Mouse (Mus musculus) neural tube, embryonic 15.5 days (tissue): ENCODE data around the gene Mpzl3. TPM values are rescaled to one million over a fixed set of nuclear protein-coding genes. Genes with fewer than 3 reads are reported as not detected.
A peak's percentile ranks its signal among the peaks of the same experiment; 100 is the strongest.

Experiments
- ATAC-seq: fragments of 200-750 bp; cut with Nextera tagmentation; 2 replicates; pipeline ENCODE4 v1.8.0; 2017; ENCODE audit warnings: mild to moderate bottlenecking, moderate TSS enrichment, moderate library complexity; ENCODE audit not compliant: low FRiP score
- H3K27ac ChIP-seq: fragments of 300-500 bp; sonication (generic); replicated peaks from 2 replicates; pipeline ENCODE4 v1.5.1; 2015; ENCODE audit warnings: mild to moderate bottlenecking, inconsistent platforms
- H3K27me3 ChIP-seq: fragments of 300-500 bp; sonication (generic); replicated peaks from 2 replicates; pipeline ENCODE4 v1.6.1; 2015; ENCODE audit warnings: inconsistent platforms
- H3K36me3 ChIP-seq: fragments of 300-500 bp; sonication (generic); 2 replicates; pipeline ENCODE4 v1.6.1; 2015; ENCODE audit warnings: inconsistent platforms
- H3K4me1 ChIP-seq: fragments of 300-500 bp; sonication (generic); 2 replicates; pipeline ENCODE4 v1.6.1; 2015; ENCODE audit warnings: inconsistent platforms
- H3K4me2 ChIP-seq: fragments of 300-500 bp; sonication (generic); 2 replicates; pipeline ENCODE4 v1.6.1; 2015; ENCODE audit warnings: inconsistent platforms, mild to moderate bottlenecking, moderate library complexity
- H3K4me3 ChIP-seq: fragments of 300-500 bp; sonication (generic); replicated peaks from 2 replicates; pipeline ENCODE4 v1.5.1; 2015; ENCODE audit warnings: mild to moderate bottlenecking, inconsistent platforms
- H3K9ac ChIP-seq: fragments of 300-500 bp; sonication (generic); replicated peaks from 2 replicates; pipeline ENCODE4 v1.6.1; 2015; ENCODE audit warnings: mild to moderate bottlenecking, inconsistent platforms
- H3K9me3 ChIP-seq: fragments of 300-500 bp; sonication (generic); replicated peaks from 2 replicates; pipeline ENCODE4 v1.6.1; 2016; ENCODE audit warnings: inconsistent platforms
- whole genome bisulfite sequencing: fragments of 180-500 bp; shearing (Covaris S2); methylation state at CpG from one replicate; pipeline ENCODE4 v1.1.7; 2015; ENCODE audit warnings: mixed read lengths; 5-methylcytosine and 5-hydroxymethylcytosine counted together
- polyA plus RNA-seq: library from polyadenylated mRNA; unstranded; fragments of >200 nt; fragmentation: Nextera tagmentation; extraction: Ambion mirVana; gene quantifications from 2 replicates; pipeline ENCODE4 v1.2.1, GENCODE M21; 2015

The Mpzl3 gene
- polyA plus RNA-seq: 1.00 and 2.0 TPM in 2 replicates

DNA sequence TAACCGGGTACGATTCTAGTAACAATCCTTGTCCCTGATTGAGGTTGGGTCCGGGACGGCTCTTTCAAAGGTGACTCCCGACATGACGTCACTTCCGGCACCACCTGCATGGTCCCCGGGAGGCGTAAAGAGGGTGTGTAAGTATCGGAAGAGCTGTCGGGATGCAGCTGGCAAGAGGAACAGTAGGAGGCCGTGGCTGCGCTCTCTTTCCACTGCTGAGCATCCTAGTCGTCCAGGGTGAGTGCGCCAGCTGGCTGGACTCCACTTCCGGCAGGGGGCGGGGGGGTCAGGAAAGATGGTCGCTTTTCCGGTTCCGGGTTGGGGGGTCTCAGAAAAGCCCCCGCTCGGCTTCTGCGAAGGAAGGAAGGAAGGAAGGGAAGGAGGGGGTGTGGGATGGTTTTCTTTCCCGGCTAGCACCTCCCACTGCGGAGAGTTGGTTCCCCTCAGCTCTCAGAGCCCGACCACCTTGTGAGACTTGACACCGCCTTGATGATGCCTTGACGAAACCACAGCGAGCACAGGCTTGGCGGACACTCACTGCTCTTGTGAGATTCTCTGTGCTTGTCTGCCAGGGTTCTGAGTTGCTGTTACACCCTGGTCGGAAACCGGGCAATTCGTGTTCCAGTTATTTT, at the start of gene Mpzl3:
Gene Mpzl3, plus strand, starts transcription at position 105 of the 632 bp plus-strand sequence.
- Histone ChIP-seq H3K4me3 (peak within 1 kb of the TSS; percentile 68), H3K4me1 (peaks cover 7% of the 10 kb centered on the region; the same call in 1 of the 2 replicates), H3K27me3 (peaks cover 47% of the 10 kb centered on the region), H3K36me3 (no peaks in the 10 kb centered on the region), H3K4me2 (peak within 1 kb of the TSS; percentile 78), H3K27ac (peak within 1 kb of the TSS; percentile 100), H3K9me3 (no peaks in the 10 kb centered on the region), H3K9ac (peak within 1 kb of the TSS; percentile 63)
- WGBS: under 1% methylated on average over 33 of the region's 33 CpGs
- ATAC-seq: peak; percentile 99

DNA sequence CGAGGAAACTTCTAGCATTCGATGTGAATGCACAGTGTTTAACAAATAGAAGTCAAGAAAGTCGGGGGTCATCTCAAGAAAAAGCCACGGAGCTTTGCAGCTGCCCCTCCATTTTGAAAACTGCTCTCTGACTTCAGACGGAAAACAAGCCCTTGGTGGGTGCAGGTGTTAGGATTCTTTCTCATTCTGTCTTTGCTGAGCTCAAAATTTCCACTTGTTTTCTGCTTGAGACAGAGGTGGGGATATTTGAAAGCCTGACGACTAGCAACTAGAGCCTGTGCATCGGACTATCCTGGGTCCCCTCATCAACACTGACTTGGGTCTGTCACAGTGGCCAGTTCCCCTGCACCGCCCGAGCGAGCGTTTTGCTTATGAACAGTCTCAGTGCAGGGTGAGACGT, 47.6 kb upstream of the Mpzl3 start:
- no peaks in the 10 kb centered on the region for H3K9me3 ChIP-seq
- 80% methylated on average over 12 of the region's 12 CpGs for WGBS
- no peak overlapping the region for H3K4me2 ChIP-seq
- no peak for ATAC-seq
- no peaks in the 10 kb centered on the region for H3K4me1 ChIP-seq
- H3K36me3 ChIP-seq: no peaks in the 10 kb centered on the region
- no peak overlapping the region for H3K9ac ChIP-seq
- H3K27ac ChIP-seq: no peak overlapping the region
- H3K27me3 ChIP-seq: no peaks in the 10 kb centered on the region
- no peak overlapping the region for H3K4me3 ChIP-seq

DNA sequence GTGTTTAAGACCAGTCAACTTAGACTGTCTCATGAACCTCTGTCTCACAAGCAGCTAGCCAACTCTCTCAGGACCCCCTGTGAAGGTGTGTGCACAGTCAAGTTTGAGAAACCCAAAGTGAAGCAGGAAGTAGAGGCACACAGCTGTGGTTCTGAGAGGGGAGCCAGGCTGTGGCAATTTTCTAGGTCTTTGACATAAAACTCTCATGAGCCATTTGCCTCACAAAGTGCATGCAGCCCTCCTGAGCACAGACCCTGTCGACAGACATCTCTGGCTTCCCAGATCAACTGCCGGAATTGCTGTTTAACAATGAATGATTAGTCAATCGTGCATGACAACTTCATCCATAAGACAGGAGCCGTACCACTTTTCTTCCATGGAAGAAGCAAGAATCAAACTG, 46.6 kb upstream of the Mpzl3 start:
- no peaks in the 10 kb centered on the region for H3K36me3 ChIP-seq
- ATAC-seq: no peak
- WGBS: 82% methylated on average over 4 of the region's 4 CpGs
- H3K27ac ChIP-seq: no peak overlapping the region
- H3K9me3 ChIP-seq: no peaks in the 10 kb centered on the region
- H3K27me3 ChIP-seq: no peaks in the 10 kb centered on the region
- no peak overlapping the region for H3K4me2 ChIP-seq
- H3K9ac ChIP-seq: no peak overlapping the region
- no peaks in the 10 kb centered on the region for H3K4me1 ChIP-seq
- no peak overlapping the region for H3K4me3 ChIP-seq

DNA sequence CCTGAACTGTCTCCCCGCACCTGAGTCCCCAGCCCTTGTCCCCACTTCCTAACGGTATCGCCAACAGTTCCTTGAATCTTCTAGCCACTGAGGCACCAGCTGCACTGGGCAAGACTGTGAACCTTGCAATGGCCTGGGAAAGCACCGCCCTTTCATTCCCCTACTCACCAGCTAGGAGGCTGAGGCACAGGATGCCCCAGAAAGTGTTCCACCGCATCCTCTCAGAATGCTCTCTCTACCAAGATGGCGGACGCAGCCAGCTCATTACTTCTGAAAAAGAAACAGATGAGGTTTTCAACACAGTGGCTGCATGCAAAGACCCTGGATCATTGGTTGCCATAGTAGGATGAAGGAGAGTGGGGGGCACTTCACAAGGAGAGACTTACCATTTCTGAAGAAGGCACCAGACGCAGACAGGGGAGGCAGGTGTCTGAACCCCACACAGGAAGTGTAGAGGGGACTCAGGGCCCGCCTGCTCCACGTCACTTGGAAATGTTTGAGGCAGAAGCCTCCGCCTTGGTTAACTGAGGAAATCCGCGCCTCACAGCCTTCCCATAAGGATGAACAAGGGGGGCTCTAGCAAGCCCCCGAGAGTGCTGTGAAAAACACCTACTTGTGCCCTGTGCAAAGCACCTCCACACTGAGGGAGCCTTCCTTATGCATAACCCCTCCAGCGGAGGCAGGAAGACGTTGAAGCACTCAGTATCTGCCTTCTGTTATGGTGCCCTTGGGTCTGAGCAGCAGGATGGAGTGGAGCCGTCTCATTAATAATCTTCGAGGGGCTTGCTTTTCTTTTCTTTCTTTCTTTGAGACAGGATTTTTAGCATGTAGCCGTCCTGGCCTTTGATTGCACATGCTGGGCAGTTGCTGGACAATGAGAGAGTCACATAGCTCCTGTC, 45.6 kb upstream of the Mpzl3 start, which contains the start of gene Cd3e:
Gene Cd3e, minus strand, starts transcription at position 448 of the 899 bp plus-strand sequence.
- Histone ChIP-seq H3K4me1 (no peaks in the 10 kb centered on the region), H3K36me3 (no peaks in the 10 kb centered on the region), H3K27ac (no peak within 1 kb of the TSS), H3K4me3 (no peak within 1 kb of the TSS), H3K27me3 (no peaks in the 10 kb centered on the region), H3K4me2 (no peak within 1 kb of the TSS), H3K9me3 (no peaks in the 10 kb centered on the region), H3K9ac (no peak within 1 kb of the TSS)
- 81% methylated on average over 19 of the region's 19 CpGs for WGBS
- ATAC-seq: no peak

DNA sequence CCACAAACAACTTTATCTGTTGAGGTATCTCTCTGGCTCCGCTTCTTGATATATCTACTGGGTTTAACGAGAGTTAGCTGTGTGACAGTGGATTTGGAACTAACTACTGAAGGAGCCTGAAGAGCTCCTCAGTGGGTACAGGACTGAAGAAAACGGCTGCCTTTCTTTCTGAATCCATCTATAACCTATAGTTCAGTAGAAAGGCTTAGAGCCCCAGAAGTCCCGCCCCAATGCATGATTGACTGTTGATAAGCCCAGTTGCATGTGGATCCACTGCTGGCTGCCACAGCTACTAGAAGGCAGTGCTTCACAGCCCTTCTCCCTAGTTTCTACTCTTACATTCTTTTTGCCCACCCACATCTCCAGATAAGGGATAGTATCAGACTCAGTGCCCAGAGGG, 44.5 kb upstream of the Mpzl3 start:
- H3K9me3 ChIP-seq: no peaks in the 10 kb centered on the region
- no peaks in the 10 kb centered on the region for H3K27me3 ChIP-seq
- H3K36me3 ChIP-seq: no peaks in the 10 kb centered on the region
- H3K9ac ChIP-seq: no peak overlapping the region
- no peak for ATAC-seq
- H3K4me2 ChIP-seq: no peak overlapping the region
- no peak overlapping the region for H3K27ac ChIP-seq
- 80% methylated on average over 4 of the region's 4 CpGs for whole genome bisulfite sequencing
- no peak overlapping the region for H3K4me3 ChIP-seq
- H3K4me1 ChIP-seq: no peaks in the 10 kb centered on the region

DNA sequence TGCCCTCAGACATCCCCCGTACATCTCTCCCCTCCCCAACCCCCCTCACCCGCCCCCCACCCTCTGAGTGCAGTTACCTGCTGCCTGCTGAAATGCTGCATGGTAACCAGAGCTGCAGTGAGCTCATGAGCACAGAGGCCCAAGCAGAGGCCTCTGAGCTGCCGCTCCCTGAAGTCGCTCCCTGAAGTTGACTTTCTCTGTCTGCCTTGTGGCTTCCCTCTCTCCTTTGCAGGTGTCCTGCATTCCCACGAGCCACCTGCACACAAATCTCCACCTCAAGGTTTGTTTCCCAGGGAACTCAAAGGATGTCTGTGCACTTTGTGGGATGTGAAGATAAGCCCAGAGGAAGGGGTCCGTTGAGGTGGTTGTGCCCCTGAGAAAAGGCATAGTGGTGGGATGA, 43.7 kb upstream of the Mpzl3 start:
- Histone ChIP-seq H3K4me1 (no peaks in the 10 kb centered on the region), H3K4me2 (no peak overlapping the region), H3K9ac (no peak overlapping the region), H3K9me3 (no peaks in the 10 kb centered on the region), H3K4me3 (no peak overlapping the region), H3K27ac (no peak overlapping the region), H3K27me3 (no peaks in the 10 kb centered on the region), H3K36me3 (no peaks in the 10 kb centered on the region)
- ATAC-seq: no peak
- WGBS: 49% methylated on average over 6 of the region's 6 CpGs

DNA sequence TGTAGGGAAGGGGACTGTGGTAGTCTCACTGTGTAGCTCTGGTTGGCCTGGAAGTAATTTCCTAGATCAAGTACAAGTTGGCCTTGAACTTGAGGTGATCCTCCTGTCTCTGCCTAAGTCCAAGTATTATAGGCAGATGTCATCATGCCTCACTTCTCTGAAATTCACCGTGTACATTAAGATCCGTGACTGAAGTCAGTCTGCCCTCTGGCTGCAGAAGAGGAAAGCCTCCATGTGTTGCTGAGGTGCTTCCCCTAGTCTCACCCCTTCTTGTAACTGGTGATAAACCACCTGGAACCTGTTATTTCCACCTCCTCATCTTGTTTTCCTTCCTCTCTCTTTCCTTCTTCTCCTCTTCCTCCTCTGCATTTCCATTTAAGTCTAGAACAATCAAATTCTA, 40.1 kb upstream of the Mpzl3 start:
- no peak overlapping the region for H3K9ac ChIP-seq
- H3K36me3 ChIP-seq: no peaks in the 10 kb centered on the region
- 43% methylated on average over 2 of the region's 2 CpGs for WGBS
- no peak for ATAC-seq
- no peak overlapping the region for H3K4me2 ChIP-seq
- H3K4me3 ChIP-seq: no peak overlapping the region
- H3K27me3 ChIP-seq: no peaks in the 10 kb centered on the region
- no peaks in the 10 kb centered on the region for H3K9me3 ChIP-seq
- H3K27ac ChIP-seq: no peak overlapping the region
- H3K4me1 ChIP-seq: no peaks in the 10 kb centered on the region

DNA sequence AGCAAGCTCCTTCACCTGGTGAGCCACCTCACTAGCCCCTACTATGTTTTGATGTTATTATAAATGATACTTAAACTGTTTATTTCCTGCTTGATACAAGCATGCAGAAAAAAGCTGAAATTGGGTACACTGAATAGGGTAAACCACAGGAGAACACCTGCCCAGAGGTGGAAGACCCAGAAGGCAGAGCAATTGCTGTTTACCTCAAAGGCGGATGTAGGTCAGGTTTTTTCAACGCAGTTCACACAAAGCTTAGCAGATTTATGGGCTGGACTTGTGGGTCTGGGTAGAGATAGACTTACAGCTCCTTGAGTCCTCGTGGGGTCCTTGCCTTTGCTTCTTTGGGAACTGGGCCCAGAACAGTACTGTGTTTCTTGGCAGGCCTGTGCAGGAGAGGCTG, 39.1 kb upstream of the Mpzl3 start:
- H3K36me3 ChIP-seq: no peaks in the 10 kb centered on the region
- H3K9me3 ChIP-seq: no peaks in the 10 kb centered on the region
- no peaks in the 10 kb centered on the region for H3K27me3 ChIP-seq
- no peaks in the 10 kb centered on the region for H3K4me1 ChIP-seq
- H3K27ac ChIP-seq: no peak overlapping the region
- H3K4me2 ChIP-seq: no peak overlapping the region
- no peak for ATAC-seq
- no peak overlapping the region for H3K4me3 ChIP-seq
- WGBS: 66% methylated on average over 3 of the region's 3 CpGs
- H3K9ac ChIP-seq: no peak overlapping the region

DNA sequence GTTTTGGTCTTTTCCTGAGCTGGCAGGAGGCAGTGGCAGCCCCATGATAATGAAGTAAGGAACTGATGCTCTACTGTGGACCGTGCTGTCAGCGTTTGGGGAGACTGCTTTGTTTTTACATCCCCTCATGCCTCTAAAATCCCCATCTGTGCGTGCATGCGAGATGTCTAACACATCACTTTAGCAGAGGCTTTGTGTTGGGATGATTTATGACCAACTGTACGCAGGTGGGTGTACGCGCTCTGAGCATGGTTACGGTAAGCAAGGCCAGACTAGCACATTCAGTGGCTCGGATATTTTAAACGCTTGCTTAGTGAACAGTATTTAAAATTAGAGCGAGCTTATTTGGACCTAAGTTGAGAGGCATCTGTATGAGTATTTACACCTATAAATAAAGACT, 37.0 kb upstream of the Mpzl3 start:
- no peaks in the 10 kb centered on the region for H3K4me1 ChIP-seq
- H3K9ac ChIP-seq: no peak overlapping the region
- H3K36me3 ChIP-seq: no peaks in the 10 kb centered on the region
- no peak overlapping the region for H3K27ac ChIP-seq
- H3K4me2 ChIP-seq: no peak overlapping the region
- WGBS: 60% methylated on average over 11 of the region's 11 CpGs
- ATAC-seq: no peak
- H3K4me3 ChIP-seq: no peak overlapping the region
- H3K27me3 ChIP-seq: no peaks in the 10 kb centered on the region
- H3K9me3 ChIP-seq: no peaks in the 10 kb centered on the region

DNA sequence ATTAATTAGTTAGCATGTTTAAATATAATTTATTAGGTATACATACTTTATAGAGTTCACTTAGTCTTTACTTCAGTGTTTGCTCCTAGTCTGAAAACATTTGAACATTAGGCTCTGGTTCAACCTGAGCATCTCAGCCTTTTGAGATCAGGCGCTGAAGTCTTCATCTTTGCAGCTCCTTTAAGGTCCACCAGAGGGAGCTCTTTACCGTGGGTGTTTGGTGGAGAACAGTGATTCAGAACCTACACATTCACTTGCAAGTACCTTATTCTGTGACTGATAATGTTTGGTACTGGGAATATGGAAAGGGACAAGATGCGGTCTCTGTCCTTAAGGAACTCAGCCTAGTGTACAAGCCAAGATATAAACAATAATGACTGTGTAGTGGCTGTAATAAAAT, 32.2 kb upstream of the Mpzl3 start:
- H3K4me1 ChIP-seq: no peaks in the 10 kb centered on the region
- H3K36me3 ChIP-seq: no peaks in the 10 kb centered on the region
- WGBS: 13% methylated on average over 3 of the region's 3 CpGs
- no peak overlapping the region for H3K9ac ChIP-seq
- H3K9me3 ChIP-seq: no peaks in the 10 kb centered on the region
- 0 out of 2 replicates have a peak, but pooled peaks cover 3% of the 10 kb centered on the region for H3K27me3 ChIP-seq
- no peak overlapping the region for H3K4me3 ChIP-seq
- no peak overlapping the region for H3K27ac ChIP-seq
- no peak overlapping the region for H3K4me2 ChIP-seq
- ATAC-seq: no peak

DNA sequence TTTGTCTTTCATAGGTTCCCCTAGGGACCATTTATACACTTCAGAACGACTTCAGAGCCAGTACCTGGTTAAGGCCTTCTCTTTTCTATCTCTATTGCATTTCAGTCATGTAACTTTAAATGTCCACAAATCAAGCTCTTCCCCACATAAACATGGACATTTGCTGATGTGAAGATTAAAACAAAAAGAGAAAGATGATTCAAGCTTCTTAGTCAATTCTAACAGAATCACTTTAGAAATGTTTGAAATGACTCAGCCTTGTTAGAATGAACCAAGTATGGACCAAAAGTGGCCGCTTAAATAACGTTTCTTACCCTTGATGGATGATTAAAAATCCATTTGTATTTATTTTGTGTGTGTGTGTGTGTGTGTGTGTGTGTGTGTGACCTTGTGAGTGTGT, 31.3 kb upstream of the Mpzl3 start:
- WGBS: 61% methylated on average over 3 of the region's 3 CpGs
- Histone ChIP-seq H3K9me3 (no peaks in the 10 kb centered on the region), H3K4me3 (no peak overlapping the region), H3K36me3 (no peaks in the 10 kb centered on the region), H3K4me1 (no peaks in the 10 kb centered on the region), H3K9ac (no peak overlapping the region), H3K27me3 (0 out of 2 replicates have a peak, but pooled peaks cover 3% of the 10 kb centered on the region), H3K27ac (no peak overlapping the region), H3K4me2 (no peak overlapping the region)
- no peak for ATAC-seq

DNA sequence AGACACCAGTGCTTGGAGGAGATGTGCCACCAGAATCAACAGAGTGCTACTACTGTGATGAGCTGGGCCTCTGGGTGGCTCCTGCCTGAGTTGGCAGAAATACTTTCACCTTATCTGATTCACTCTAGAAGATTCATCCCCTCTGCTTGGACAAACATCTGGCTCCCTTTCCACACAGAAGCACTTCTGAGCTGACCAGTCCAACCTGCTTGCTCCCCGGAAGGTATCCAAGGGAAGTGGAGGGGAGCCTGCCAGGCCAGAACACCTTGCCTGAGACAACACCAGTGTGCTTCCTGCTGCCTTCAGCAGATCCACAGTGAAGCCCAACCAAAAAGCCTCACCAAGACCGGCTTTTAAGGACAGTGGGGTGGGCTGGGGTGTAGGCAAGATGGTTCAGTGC, 30.8 kb upstream of the Mpzl3 start:
- Histone ChIP-seq H3K27me3 (0 out of 2 replicates have a peak, but pooled peaks cover 3% of the 10 kb centered on the region), H3K4me1 (no peaks in the 10 kb centered on the region), H3K4me2 (no peak overlapping the region), H3K9ac (no peak overlapping the region), H3K4me3 (no peak overlapping the region), H3K9me3 (no peaks in the 10 kb centered on the region), H3K27ac (no peak overlapping the region), H3K36me3 (no peaks in the 10 kb centered on the region)
- WGBS: 86% methylated on average over 2 of the region's 2 CpGs
- no peak for ATAC-seq
